Mouse (Mus musculus) frontal cortex, adult 2 months (tissue): Measurements from ENCODE around the gene Gan. TPM values are rescaled to one million over a fixed set of nuclear protein-coding genes. Genes with fewer than 3 reads are reported as not detected.

Experiments
- polyA plus RNA-seq: library from polyadenylated mRNA; depleted of rRNA; stranded (reverse); fragments of >200 nt; gene quantifications from 2 replicates; pipeline ENCODE4 v1.2.3, GENCODE M21; 2012; rRNA removed

Gene Gan
- polyA plus RNA-seq, 1 experiment: 8.6 TPM

Other genes starting within 250 kb of the Gan start
- gene Cmc2, start 236.7 kb upstream of the Gan start, polyA plus RNA-seq: 18.6 and 19.8 TPM in 2 replicates
- 1.7 and 2.1 TPM in 2 replicates for gene Cenpn, start 236.4 kb upstream of the Gan start, polyA plus RNA-seq
- gene Atmin, start 214.7 kb upstream of the Gan start, polyA plus RNA-seq: 31.6 and 33.1 TPM in 2 replicates
- gene 1700030J22Rik, start 179.2 kb upstream of the Gan start, polyA plus RNA-seq: 5.8 and 6.0 TPM in 2 replicates
- gene Gcsh, start 164.6 kb upstream of the Gan start, polyA plus RNA-seq: 96.3 and 97.9 TPM in 2 replicates
- 0.10 and 0.11 TPM in 2 replicates for gene Pkd1l2, start 75.7 kb upstream of the Gan start, polyA plus RNA-seq
- 0.04 and 0.08 TPM in 2 replicates for gene Bco1, start 62.3 kb upstream of the Gan start, polyA plus RNA-seq
- gene Cmip, start 98.9 kb downstream of the Gan start, polyA plus RNA-seq: 140 and 159 TPM in 2 replicates